Mouse (Mus musculus) testis, adult 2 months (tissue): ENCODE results near the gene Ceacam15. TPM values are rescaled to one million over a fixed set of nuclear protein-coding genes. Genes with fewer than 3 reads are reported as not detected.
"Not testable (repeated sequence)": the region's sequence is repeated elsewhere in the genome, so short reads cannot be mapped to it uniquely, and the experiment has no call there.

ENCODE experiments used
- H3K27ac ChIP-seq: fragments of 200-500 bp; 2 replicates; pipeline ENCODE4 v1.5.1; 2012; ENCODE audit warnings: low read depth, low read length; ENCODE audit not compliant: control insufficient read depth, insufficient read depth
- H3K27me3 ChIP-seq: fragments of 200-500 bp; 2 replicates; pipeline ENCODE4 v1.6.1; 2012; ENCODE audit warnings: mild to moderate bottlenecking, low read length, moderate library complexity; ENCODE audit not compliant: control insufficient read depth, insufficient read depth
- H3K36me3 ChIP-seq: fragments of 200-500 bp; 2 replicates; pipeline ENCODE4 v1.6.1; 2012; ENCODE audit warnings: mild to moderate bottlenecking, low read length; ENCODE audit not compliant: control insufficient read depth, insufficient read depth
- H3K4me1 ChIP-seq: fragments of 200-500 bp; 2 replicates; pipeline ENCODE4 v1.6.1; 2012; ENCODE audit warnings: low read length; ENCODE audit not compliant: control insufficient read depth, insufficient read depth
- H3K4me3 ChIP-seq: fragments of 200-500 bp; 2 replicates; pipeline ENCODE4 v1.5.1; 2012; ENCODE audit warnings: low read depth, mild to moderate bottlenecking, low read length, moderate library complexity, mixed read lengths; ENCODE audit not compliant: control insufficient read depth
- CTCF ChIP-seq: fragments of 200-500 bp; IDR thresholded peaks from 2 replicates; pipeline ENCODE4 v1.5.1; 2012; ENCODE audit warnings: low read depth, mild to moderate bottlenecking, inconsistent platforms, low read length, moderate library complexity; ENCODE audit not compliant: control insufficient read depth, insufficient read depth, insufficient replicate concordance
- POLR2A ChIP-seq: fragments of 200-500 bp; IDR thresholded peaks from 2 replicates; pipeline ENCODE4 v1.6.1; 2012; ENCODE audit warnings: low read depth, mild to moderate bottlenecking, inconsistent platforms, low read length, moderate library complexity; ENCODE audit not compliant: control insufficient read depth
- polyA plus RNA-seq: library from polyadenylated mRNA; depleted of rRNA; stranded (reverse); fragments of >200 nt; gene quantifications from 2 replicates; pipeline ENCODE4 v1.2.3, GENCODE M21; 2012

The Ceacam15 gene
- polyA plus RNA-seq, 1 experiment, result 0.10 TPM

DNA sequence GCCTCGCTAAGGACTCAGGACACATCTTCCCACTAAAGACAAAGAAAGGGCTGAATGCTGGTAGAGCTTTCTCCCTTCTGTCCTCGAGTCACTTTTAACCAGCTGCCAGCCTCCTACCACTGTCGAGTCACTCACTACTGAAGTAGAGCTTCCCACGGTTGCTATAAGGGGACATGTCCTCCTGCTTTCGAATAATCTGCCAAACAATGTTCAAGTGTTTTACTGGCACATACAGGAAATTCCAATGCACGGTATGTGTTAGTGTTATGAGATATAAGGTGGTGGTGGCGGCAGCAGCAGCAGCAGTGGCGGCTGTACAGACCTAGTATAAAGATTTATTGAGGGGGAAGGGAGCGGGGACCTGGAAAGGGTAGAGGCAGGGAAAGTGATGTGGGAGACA lies 30.9 kb upstream of the Ceacam15 start:
- H3K27me3 ChIP-seq, result no peaks in the 10 kb centered on the region
- no peak for TF ChIP-seq CTCF
- TF ChIP-seq POLR2A, result no peak
- H3K4me1 ChIP-seq, result no peaks in the 10 kb centered on the region
- no peaks in the 10 kb centered on the region for H3K36me3 ChIP-seq
- no peak overlapping the region for H3K27ac ChIP-seq
- no peak overlapping the region for H3K4me3 ChIP-seq

DNA sequence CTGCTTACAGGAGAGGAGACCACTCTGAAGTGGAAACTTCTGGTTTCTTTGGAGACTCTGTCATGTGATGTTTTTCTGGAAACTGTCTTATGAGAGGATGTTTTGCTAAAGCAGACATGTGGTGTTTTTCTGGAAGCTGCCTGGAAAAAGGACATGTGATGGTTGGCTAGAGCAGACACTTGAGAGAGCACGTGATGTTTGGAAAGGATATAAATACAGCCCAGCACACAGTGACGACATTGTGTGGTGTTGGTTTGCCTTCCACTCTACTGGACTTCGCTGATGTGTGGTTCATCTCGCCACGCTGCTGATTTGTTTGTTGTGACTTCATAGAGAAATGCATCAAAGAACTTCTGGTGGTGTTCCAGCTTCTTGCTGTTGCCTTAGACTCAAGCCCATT lies 25.1 kb upstream of the Ceacam15 start:
- Histone ChIP-seq H3K27ac (no peak overlapping the region), H3K36me3 (no peaks in the 10 kb centered on the region), H3K4me3 (no peak overlapping the region), H3K27me3 (no peaks in the 10 kb centered on the region), H3K4me1 (no peaks in the 10 kb centered on the region)
- TF ChIP-seq POLR2A, result no peak
- TF ChIP-seq CTCF, result no peak

DNA sequence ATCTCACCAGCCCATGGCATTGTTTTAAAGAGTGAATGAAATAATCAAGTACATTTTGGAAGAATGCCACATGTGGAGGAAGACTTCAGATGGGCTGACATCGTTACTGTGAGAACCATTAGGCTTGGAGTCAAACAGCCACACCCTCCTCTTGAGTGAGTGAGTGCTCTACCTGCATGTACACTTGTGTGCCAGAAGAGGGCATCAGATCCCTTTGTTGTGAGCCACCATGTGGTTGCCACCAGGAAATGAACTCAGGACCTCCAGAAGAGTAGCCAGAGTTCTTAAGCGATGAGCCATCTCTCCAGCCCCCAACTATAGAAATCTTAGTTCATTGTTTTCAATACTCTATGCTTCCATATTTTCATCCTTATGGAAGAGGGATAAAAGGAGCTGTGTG lies 23.5 kb upstream of the Ceacam15 start:
- TF ChIP-seq POLR2A (no peak), CTCF (no peak; the same call in 1 of the 2 replicates)
- no peaks in the 10 kb centered on the region for H3K36me3 ChIP-seq
- H3K27me3 ChIP-seq, result no peaks in the 10 kb centered on the region
- H3K27ac ChIP-seq, result no peak overlapping the region
- no peaks in the 10 kb centered on the region for H3K4me1 ChIP-seq
- no peak overlapping the region for H3K4me3 ChIP-seq

DNA sequence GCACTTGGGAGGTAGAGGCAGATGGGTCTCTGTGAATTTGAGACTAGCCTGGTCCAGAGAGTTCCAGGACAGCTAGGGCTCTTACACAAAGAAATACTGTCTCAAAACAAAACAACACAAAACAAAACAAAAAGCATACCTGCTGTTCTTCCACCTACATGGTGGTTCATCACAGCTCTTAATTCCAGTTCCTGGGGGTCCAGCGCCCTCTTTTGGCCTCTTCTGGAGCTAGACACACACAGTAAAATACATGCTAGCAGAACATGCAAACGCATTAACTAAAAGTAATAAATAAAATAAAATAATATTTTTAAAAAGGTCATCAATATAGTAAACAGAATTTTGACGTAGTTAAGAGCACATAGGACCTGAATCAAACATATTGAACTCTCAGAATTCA lies 19.5 kb upstream of the Ceacam15 start:
- Histone ChIP-seq H3K27me3 (no peaks in the 10 kb centered on the region), H3K27ac (no peak overlapping the region), H3K4me1 (no peaks in the 10 kb centered on the region), H3K36me3 (no peaks in the 10 kb centered on the region), H3K4me3 (no peak overlapping the region)
- TF ChIP-seq POLR2A (no peak), CTCF (no peak)

DNA sequence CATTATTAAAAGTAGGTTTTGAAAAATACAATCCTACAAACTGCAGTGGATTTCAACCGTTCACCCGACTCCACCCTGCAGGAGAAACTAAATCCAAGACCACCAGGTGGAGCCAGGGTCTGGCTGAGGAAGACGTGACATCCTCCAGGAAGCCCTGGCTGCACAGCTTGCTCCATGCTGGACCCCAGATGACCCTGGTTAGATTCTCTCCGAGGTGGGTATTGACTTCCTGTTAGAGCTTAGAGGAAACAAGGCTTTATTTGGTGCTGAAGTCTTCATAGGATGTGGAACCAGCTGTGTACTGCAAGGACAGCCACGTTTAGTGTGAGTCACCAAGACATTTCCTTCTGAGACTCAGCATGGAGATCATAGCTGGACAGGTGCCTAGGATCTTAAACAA lies 13.7 kb upstream of the Ceacam15 start:
- Histone ChIP-seq H3K27me3 (no peaks in the 10 kb centered on the region), H3K27ac (no peak overlapping the region), H3K4me3 (no peak overlapping the region), H3K36me3 (no peaks in the 10 kb centered on the region), H3K4me1 (no peaks in the 10 kb centered on the region)
- no peak for TF ChIP-seq POLR2A
- no peak for TF ChIP-seq CTCF

DNA sequence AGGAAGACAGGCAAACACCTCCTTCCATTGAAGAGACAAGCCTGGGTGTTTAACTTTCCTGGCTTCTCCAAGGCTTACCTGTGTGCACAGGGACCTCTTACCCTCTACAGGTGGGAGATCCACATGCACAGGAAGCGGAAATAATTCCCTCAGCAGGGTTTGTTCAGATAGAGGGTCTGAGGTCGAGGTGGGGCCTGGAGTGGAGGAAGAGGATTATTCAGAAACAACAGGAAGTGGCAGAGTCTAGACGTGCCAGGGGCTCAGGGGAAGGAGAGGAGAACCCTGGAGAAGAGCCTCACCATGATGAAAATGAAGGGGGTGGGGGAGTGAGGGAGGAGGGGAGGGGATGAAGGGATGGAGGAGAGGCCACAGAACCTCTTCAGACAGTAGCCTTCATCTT lies 4.7 kb upstream of the Ceacam15 start:
- H3K36me3 ChIP-seq, H3K4me1 ChIP-seq, H3K4me3 ChIP-seq: not testable (repeated sequence)

DNA sequence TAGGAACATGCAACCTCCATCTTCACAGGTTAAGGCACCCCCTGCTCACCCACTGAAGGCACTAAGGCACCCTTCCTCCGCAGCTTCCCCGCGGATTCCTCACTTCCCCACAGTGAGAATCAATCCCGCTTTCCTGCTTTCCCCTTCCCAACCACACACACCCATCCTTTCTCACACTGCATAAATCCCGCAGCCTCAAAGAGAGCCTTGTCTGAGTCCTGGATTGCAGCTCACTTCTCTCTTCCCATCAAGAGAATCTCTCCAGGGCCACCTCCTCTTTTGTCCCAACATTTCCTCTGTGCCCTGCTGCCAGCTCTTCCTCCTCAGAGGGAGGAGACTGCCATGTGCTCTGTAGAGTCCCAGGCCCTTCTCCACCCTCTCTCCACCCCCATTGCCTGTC lies 806 bp downstream of the Ceacam15 start:
- H3K27me3 ChIP-seq, H3K27ac ChIP-seq: not testable (repeated sequence)

More for the DNA sequence above, 4.7 kb upstream of the Ceacam15 start:
- H3K27ac ChIP-seq, H3K27me3 ChIP-seq: not testable (repeated sequence)

DNA sequence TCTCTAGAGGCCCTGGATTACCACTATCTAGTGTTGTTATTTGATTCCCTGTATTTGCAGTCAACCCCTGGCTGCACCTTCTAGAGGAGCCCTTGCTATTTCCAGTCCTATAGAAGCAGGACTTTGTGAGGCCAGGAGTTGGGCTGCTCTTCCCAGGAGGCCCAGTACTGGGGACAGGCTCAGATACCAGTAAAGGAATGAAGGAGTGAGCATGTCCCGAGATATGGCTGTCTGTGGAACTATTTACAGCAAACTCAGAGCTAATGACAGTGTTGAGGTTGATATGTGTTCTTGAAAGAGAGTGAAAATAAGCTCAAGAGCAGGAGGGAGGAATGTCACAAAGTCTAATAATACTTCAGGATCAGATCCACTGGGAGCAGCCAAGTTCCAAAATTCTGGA lies 1.7 kb downstream of the Ceacam15 start:
- Histone ChIP-seq H3K36me3 (no peaks in the 10 kb centered on the region), H3K4me1 (no peaks in the 10 kb centered on the region), H3K27ac (no peak overlapping the region), H3K27me3 (no peaks in the 10 kb centered on the region), H3K4me3 (no peak overlapping the region)
- no peak for TF ChIP-seq POLR2A
- no peak for TF ChIP-seq CTCF

More for the DNA sequence above, 806 bp downstream of the Ceacam15 start:
- H3K4me3 ChIP-seq, H3K36me3 ChIP-seq, H3K4me1 ChIP-seq: not testable (repeated sequence)

DNA sequence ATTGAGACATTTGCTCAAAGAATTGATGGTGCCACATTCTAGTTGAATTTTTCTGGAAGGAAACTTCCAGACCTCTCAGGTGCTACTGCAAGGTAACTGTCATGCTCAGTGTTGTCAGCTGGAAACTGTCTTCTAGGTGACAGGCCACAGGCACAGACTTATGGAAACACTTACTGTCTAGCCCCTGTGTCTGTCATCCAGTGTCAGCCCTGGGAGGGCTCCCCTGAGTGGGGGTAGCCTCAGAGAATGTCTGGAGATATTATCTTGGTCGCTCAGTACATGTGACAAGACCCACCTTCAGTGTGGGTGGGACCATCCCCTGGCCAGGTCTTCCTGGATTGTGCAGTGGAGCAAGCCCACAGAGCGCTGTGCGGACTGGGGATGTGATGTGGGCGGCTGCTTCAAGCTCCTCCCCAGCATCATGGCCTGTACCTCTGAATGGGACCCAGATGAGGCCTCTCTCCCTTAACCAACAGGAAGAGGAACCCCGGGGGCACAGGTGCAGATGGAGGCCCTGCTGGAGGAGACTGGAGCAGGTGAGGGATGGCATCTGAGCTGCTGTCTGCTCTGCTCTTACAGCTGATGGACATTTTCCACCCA lies 7.1 kb downstream of the Ceacam15 start:
- H3K27me3 ChIP-seq, H3K4me1 ChIP-seq, H3K36me3 ChIP-seq, H3K4me3 ChIP-seq, H3K27ac ChIP-seq: not testable (repeated sequence)
